Mouse (Mus musculus) stomach, postnatal 0 days (tissue): ENCODE results near the gene Wipf2.

Experiments used
- CTCF ChIP-seq: IDR thresholded peaks from 2 replicates; pipeline ENCODE4 v1.5.1; 2016; ENCODE audit warnings: antibody characterized with exemption, low read depth, mild to moderate bottlenecking, moderate library complexity
- EP300 ChIP-seq: optimal IDR thresholded peaks from 2 replicates; pipeline ENCODE3; 2016; ENCODE audit warnings: antibody characterized with exemption

GRCm38 (mm10) chr11:98827877-98828276, 35.6 kb upstream of the Wipf2 start:
- TF ChIP-seq CTCF (no peak), EP300 (no peak)
